Mouse (Mus musculus): ENCODE measurements around the gene D130040H23Rik. TPM values are rescaled to one million over a fixed set of nuclear protein-coding genes. Genes with fewer than 3 reads are reported as not detected.
"Not testable (repeated sequence)": the region's sequence is repeated elsewhere in the genome, so short reads cannot be mapped to it uniquely, and the experiment has no call there.

Gene D130040H23Rik
- total and polyA plus RNA-seq, 2 experiments from 2014 or later, result 6.5 to 10.5 TPM

- Histone ChIP-seq H3K9ac (replicated peaks; ENCODE audit: low read length, poor library complexity, severe bottlenecking) (peak overlapping the region; percentile 46; the same call in 1 of the 2 replicates), H3K9me3 (ENCODE audit: low read length) (no peaks in the 10 kb centered on the region), H3K4me1 (ENCODE audit: insufficient read depth, low read length) (no peaks in the 10 kb centered on the region), H3K4me2 (ENCODE audit: low read depth, low read length, poor library complexity, severe bottlenecking) (peak overlapping the region; percentile 60), H3K4me3 (ENCODE audit: low read depth, low read length) (peak overlapping the region; percentile 39), H3K27me3 (ENCODE audit: insufficient read depth, low read length) (no peaks in the 10 kb centered on the region), H3K27ac (ENCODE audit: low read depth, low read length) (no peak overlapping the region), H3K36me3 (ENCODE audit: insufficient read depth, low read length) (no peaks in the 10 kb centered on the region)
- WGBS, result 9% methylated on average over 24 of the region's 24 CpGs
- DNase-seq (ENCODE audit: low spot score) (peak; percentile 79), ATAC-seq (ENCODE audit: low FRiP score) (peak; percentile 85)
- peak; percentile 92 for TF ChIP-seq CTCF (IDR thresholded peaks at IDR 0.05)
Measured at GRCm38 (mm10) chr8:69328301-69329288, 57.7 kb downstream of the D130040H23Rik start.

- not testable (repeated sequence) for H3K27ac ChIP-seq (ENCODE audit: low read depth, low read length); H3K36me3 ChIP-seq (ENCODE audit: insufficient read depth, low read length); H3K27me3 ChIP-seq (ENCODE audit: insufficient read depth, low read length); ATAC-seq (ENCODE audit: low FRiP score); H3K4me1 ChIP-seq (ENCODE audit: insufficient read depth, low read length); H3K9me3 ChIP-seq (ENCODE audit: low read length)
- Histone ChIP-seq H3K9ac (replicated peaks; ENCODE audit: low read length, poor library complexity, severe bottlenecking) (peak overlapping the region; percentile 46; the same call in 1 of the 2 replicates), H3K4me2 (ENCODE audit: low read depth, low read length, poor library complexity, severe bottlenecking) (peak overlapping the region; percentile 60), H3K4me3 (ENCODE audit: low read depth, low read length) (peak overlapping the region; percentile 39)
- WGBS, result 52% methylated on average over 6 of the region's 6 CpGs
- DNase-seq (ENCODE audit: low spot score), result peak; percentile 3
Measured at GRCm38 (mm10) chr8:69329289-69329688, 58.4 kb downstream of the D130040H23Rik start.

Other genes with a start within 250 kb of the D130040H23Rik start
- 18.1 and 20.5 TPM in 2 replicates for gene Zfp930, start 62.0 kb upstream of the D130040H23Rik start, total RNA-seq (2014; rRNA removed)
- gene Zfp930, start 62.0 kb upstream of the D130040H23Rik start, polyA plus RNA-seq (2015; fragmentation: Nextera tagmentation; extraction: Ambion mirVana), result 8.8 and 9.7 TPM in 2 replicates
- gene Gm9495, start 182.5 kb downstream of the D130040H23Rik start, total RNA-seq (2014; rRNA removed), result not detected in 2 replicates
- 0.13 TPM in 1 of 2 replicates, not detected in the other for gene Gm9495, start 182.5 kb downstream of the D130040H23Rik start, polyA plus RNA-seq (2015; fragmentation: Nextera tagmentation; extraction: Ambion mirVana)